Mouse (Mus musculus) heart, adult 8-10 months (tissue): ENCODE measurements around the gene Folr1. TPM values are rescaled to one million over a fixed set of nuclear protein-coding genes. Genes with fewer than 3 reads are reported as not detected.

Experiments used
- DNase-seq: peaks from one replicate; pipeline ENCODE4 v3.0.0; 2022; ENCODE audit warnings: low spot score
- total RNA-seq, 4 experiments: library from RNA; stranded (reverse); gene quantifications; 2 replicates each; pipeline ENCODE4 v1.2.4; 2022

Folr1 gene
- total RNA-seq, 4 experiments from 2014 or later: 0.44 TPM; not detected in 3

GRCm38 (mm10) chr7:101868241-101869162 lies 2.1 kb downstream of the Folr1 start:
- DNase-seq: no peak

- DNase-seq: no peak
Measured at GRCm38 (mm10) chr7:101867482-101867881, 3.1 kb downstream of the Folr1 start.

- DNase-seq: no peak
Measured at GRCm38 (mm10) chr7:101866491-101867265, 3.9 kb downstream of the Folr1 start.

- no peak for DNase-seq
Measured at GRCm38 (mm10) chr7:101863415-101863814, 7.2 kb downstream of the Folr1 start, which contains the start of gene Anapc15. Gene Anapc15 (plus strand): TSS chr7:101863715.

GRCm38 (mm10) chr7:101862291-101862690 lies 8.3 kb downstream of the Folr1 start:
- DNase-seq: no peak

- DNase-seq: no peak
Measured at GRCm38 (mm10) chr7:101860978-101861377, 9.6 kb downstream of the Folr1 start.

- DNase-seq: no peak
Measured at GRCm38 (mm10) chr7:101858362-101858761, 12.2 kb downstream of the Folr1 start.

- no peak for DNase-seq
Measured at GRCm38 (mm10) chr7:101857094-101857493, 13.5 kb downstream of the Folr1 start, which contains the start of gene Folr2. Gene Folr2 (minus strand): TSS chr7:101857194.

GRCm38 (mm10) chr7:101853816-101854215 lies 16.8 kb downstream of the Folr1 start:
- no peak for DNase-seq

- no peak for DNase-seq
Measured at GRCm38 (mm10) chr7:101852846-101853245, 17.7 kb downstream of the Folr1 start.

- DNase-seq: no peak
Measured at GRCm38 (mm10) chr7:101851689-101852088, 18.9 kb downstream of the Folr1 start.

- no peak for DNase-seq
Measured at GRCm38 (mm10) chr7:101847934-101848333, 22.7 kb downstream of the Folr1 start.

- DNase-seq: no peak
Measured at GRCm38 (mm10) chr7:101844186-101844585, 26.4 kb downstream of the Folr1 start.

- peak; percentile 94 for DNase-seq
Measured at GRCm38 (mm10) chr7:101837606-101838471, 32.7 kb downstream of the Folr1 start, which contains the start of gene Inppl1. Gene Inppl1 (minus strand): TSS chr7:101838229.

GRCm38 (mm10) chr7:101837154-101837605 lies 33.4 kb downstream of the Folr1 start:
- no peak for DNase-seq

GRCm38 (mm10) chr7:101836271-101837153 lies 34.1 kb downstream of the Folr1 start:
- DNase-seq: no peak

GRCm38 (mm10) chr7:101835457-101836109 lies 35.0 kb downstream of the Folr1 start:
- DNase-seq: no peak

GRCm38 (mm10) chr7:101834903-101835302 lies 35.7 kb downstream of the Folr1 start:
- no peak for DNase-seq

GRCm38 (mm10) chr7:101833916-101834584 lies 36.5 kb downstream of the Folr1 start:
- DNase-seq: no peak
